Mouse (Mus musculus) liver, embryonic 11.5 days (tissue): ENCODE measurements at regions not wholly inside any gene's neighbourhood (a gene's known extent, or its start where the extent isn't known, plus 50 kb on each side); places are given as distances from the start of the nearest gene placed in this dataset.

Source experiments
- ATAC-seq: fragments of 200-750 bp; cut with Nextera tagmentation; replicated peaks from 2 replicates; pipeline ENCODE4 v1.8.0; 2017; ENCODE audit warnings: moderate number of reproducible peaks, mild to moderate bottlenecking, moderate TSS enrichment, moderate library complexity; ENCODE audit not compliant: low FRiP score
- DNase-seq: peaks from one replicate; pipeline ENCODE4 v3.0.0-alpha.2; 2017; ENCODE audit warnings: low spot score
- H3K27ac ChIP-seq: fragments of 300-500 bp; sonication (generic); 2 replicates; pipeline ENCODE4 v1.5.1; 2014; ENCODE audit warnings: mild to moderate bottlenecking, low read depth, low read length, control low read depth
- H3K27me3 ChIP-seq: fragments of 300-500 bp; sonication (generic); replicated peaks from 2 replicates; pipeline ENCODE4 v1.6.1; 2014; ENCODE audit warnings: low read length, mixed read lengths; ENCODE audit not compliant: control insufficient read depth, insufficient read depth
- H3K36me3 ChIP-seq: fragments of 300-500 bp; sonication (generic); 2 replicates; pipeline ENCODE4 v1.6.1; 2014; ENCODE audit warnings: mild to moderate bottlenecking, low read length, moderate library complexity, mixed read lengths; ENCODE audit not compliant: control insufficient read depth, insufficient read depth
- H3K4me1 ChIP-seq: fragments of 300-500 bp; sonication (generic); replicated peaks from 2 replicates; pipeline ENCODE4 v1.6.1; 2014; ENCODE audit warnings: low read length, mixed read lengths; ENCODE audit not compliant: control insufficient read depth, insufficient read depth
- H3K4me2 ChIP-seq: fragments of 300-500 bp; sonication (generic); 2 replicates; pipeline ENCODE4 v1.6.1; 2014; ENCODE audit warnings: mild to moderate bottlenecking, control low read depth, moderate library complexity
- H3K4me3 ChIP-seq: fragments of 300-500 bp; sonication (generic); 2 replicates; pipeline ENCODE4 v1.5.1; 2014; ENCODE audit warnings: low read depth, low read length, control low read depth
- H3K9ac ChIP-seq: fragments of 300-500 bp; sonication (generic); 2 replicates; pipeline ENCODE4 v1.6.1; 2014; ENCODE audit warnings: low read depth, low read length, control low read depth
- H3K9me3 ChIP-seq: fragments of 300-500 bp; sonication (generic); 2 replicates; pipeline ENCODE4 v1.6.1; 2016; ENCODE audit warnings: low read length, inconsistent platforms, mixed read lengths; ENCODE audit not compliant: control insufficient read depth
- WGBS: fragments of 180-500 bp; shearing (Covaris S2); extraction: QIAGEN DNeasy Blood & Tissue Kit; methylation state at CpG from one replicate; pipeline ENCODE4 v1.1.7; 2014; 5-methylcytosine and 5-hydroxymethylcytosine counted together

GRCm38 (mm10) chr16:39303371-39303770 is 410.9 kb downstream of the Igsf11 start:
- no peak overlapping the region for H3K27ac ChIP-seq
- no peaks in the 10 kb centered on the region for H3K9me3 ChIP-seq
- H3K4me2 ChIP-seq: no peak overlapping the region
- H3K4me1 ChIP-seq: no peaks in the 10 kb centered on the region
- H3K9ac ChIP-seq: no peak overlapping the region
- H3K27me3 ChIP-seq: no peaks in the 10 kb centered on the region
- no peak overlapping the region for H3K4me3 ChIP-seq
- ATAC-seq (no peak), DNase-seq (no peak)
- no peaks in the 10 kb centered on the region for H3K36me3 ChIP-seq
- WGBS: 63% methylated on average over 7 of the region's 7 CpGs

- Histone ChIP-seq H3K9me3 (no peaks in the 10 kb centered on the region), H3K4me2 (no peak overlapping the region), H3K4me3 (no peak overlapping the region), H3K4me1 (no peaks in the 10 kb centered on the region), H3K27ac (no peak overlapping the region), H3K27me3 (no peaks in the 10 kb centered on the region), H3K36me3 (no peaks in the 10 kb centered on the region), H3K9ac (no peak overlapping the region)
- DNase-seq (no peak), ATAC-seq (no peak)
- WGBS: 55% methylated on average over 5 of the region's 5 CpGs
Observed at GRCm38 (mm10) chr16:39307951-39308350, 415.5 kb downstream of the Igsf11 start.

- Histone ChIP-seq H3K27ac (no peak overlapping the region), H3K9me3 (no peaks in the 10 kb centered on the region), H3K9ac (no peak overlapping the region), H3K27me3 (no peaks in the 10 kb centered on the region), H3K4me1 (no peaks in the 10 kb centered on the region), H3K36me3 (no peaks in the 10 kb centered on the region), H3K4me3 (no peak overlapping the region), H3K4me2 (no peak overlapping the region)
- peak; percentile 47 for DNase-seq
- ATAC-seq: peak; percentile 54; the same call in 1 of the 2 replicates
- WGBS: 20% methylated on average over 15 of the region's 15 CpGs
Observed at GRCm38 (mm10) chr16:39316752-39317594, 424.5 kb downstream of the Igsf11 start.

GRCm38 (mm10) chr16:39325627-39326026 is 433.2 kb downstream of the Igsf11 start:
- no peaks in the 10 kb centered on the region for H3K9me3 ChIP-seq
- ATAC-seq (no peak), DNase-seq (no peak)
- H3K27ac ChIP-seq: no peak overlapping the region
- H3K4me2 ChIP-seq: no peak overlapping the region
- 76% methylated on average over 2 of the region's 2 CpGs for WGBS
- H3K4me1 ChIP-seq: no peaks in the 10 kb centered on the region
- H3K9ac ChIP-seq: no peak overlapping the region
- no peak overlapping the region for H3K4me3 ChIP-seq
- H3K27me3 ChIP-seq: no peaks in the 10 kb centered on the region
- H3K36me3 ChIP-seq: no peaks in the 10 kb centered on the region

GRCm38 (mm10) chr16:39363657-39364056 is 471.2 kb downstream of the Igsf11 start:
- no peak for ATAC-seq
- no peak overlapping the region for H3K4me3 ChIP-seq
- 61% methylated on average over 2 of the region's 2 CpGs for WGBS
- H3K4me1 ChIP-seq: no peaks in the 10 kb centered on the region
- H3K4me2 ChIP-seq: no peak overlapping the region
- H3K9ac ChIP-seq: no peak overlapping the region
- no peaks in the 10 kb centered on the region for H3K27me3 ChIP-seq
- H3K27ac ChIP-seq: no peak overlapping the region
- DNase-seq: no peak
- H3K9me3 ChIP-seq: no peaks in the 10 kb centered on the region
- no peaks in the 10 kb centered on the region for H3K36me3 ChIP-seq

- WGBS: 85% methylated on average over 2 of the region's 2 CpGs
- no peaks in the 10 kb centered on the region for H3K27me3 ChIP-seq
- ATAC-seq: no peak
Observed at GRCm38 (mm10) chr16:39368276-39368675, 475.8 kb downstream of the Igsf11 start.

GRCm38 (mm10) chr16:39374616-39375015 is 482.1 kb downstream of the Igsf11 start:
- Histone ChIP-seq H3K36me3 (no peaks in the 10 kb centered on the region), H3K9me3 (no peaks in the 10 kb centered on the region), H3K27me3 (no peaks in the 10 kb centered on the region), H3K4me2 (no peak overlapping the region), H3K27ac (no peak overlapping the region), H3K4me1 (no peaks in the 10 kb centered on the region), H3K4me3 (no peak overlapping the region), H3K9ac (no peak overlapping the region)
- ATAC-seq: no peak
- no peak for DNase-seq
- 75% methylated on average over 3 of the region's 3 CpGs for WGBS

More at GRCm38 (mm10) chr16:39368276-39368675, 475.8 kb downstream of the Igsf11 start:
- Histone ChIP-seq H3K4me3 (no peak overlapping the region), H3K4me1 (no peaks in the 10 kb centered on the region), H3K9ac (no peak overlapping the region), H3K36me3 (no peaks in the 10 kb centered on the region), H3K9me3 (no peaks in the 10 kb centered on the region), H3K4me2 (no peak overlapping the region), H3K27ac (no peak overlapping the region)
- DNase-seq: no peak

GRCm38 (mm10) chr16:39379959-39380358 is 487.5 kb downstream of the Igsf11 start:
- Histone ChIP-seq H3K9ac (no peak overlapping the region), H3K4me3 (no peak overlapping the region), H3K27ac (no peak overlapping the region), H3K36me3 (no peaks in the 10 kb centered on the region), H3K27me3 (no peaks in the 10 kb centered on the region), H3K4me1 (no peaks in the 10 kb centered on the region), H3K4me2 (no peak overlapping the region), H3K9me3 (no peaks in the 10 kb centered on the region)
- DNase-seq (no peak), ATAC-seq (no peak)
- WGBS: 82% methylated on average over 7 of the region's 7 CpGs

GRCm38 (mm10) chr16:39389943-39390342 is 497.5 kb downstream of the Igsf11 start:
- Histone ChIP-seq H3K9me3 (no peaks in the 10 kb centered on the region), H3K4me3 (no peak overlapping the region), H3K4me1 (no peaks in the 10 kb centered on the region), H3K4me2 (no peak overlapping the region), H3K9ac (no peak overlapping the region), H3K36me3 (no peaks in the 10 kb centered on the region), H3K27ac (no peak overlapping the region), H3K27me3 (no peaks in the 10 kb centered on the region)
- WGBS: 66% methylated on average over 5 of the region's 5 CpGs
- ATAC-seq (no peak), DNase-seq (no peak)
